Mouse (Mus musculus) C2C12 (cell line): ENCODE results near the gene Nrp2.

Experiments
- CTCF ChIP-seq: IDR thresholded peaks from one replicate; pipeline ENCODE4 v1.5.1; 2011; ENCODE audit not compliant: control insufficient read depth, insufficient read depth, insufficient read length
- MAX ChIP-seq: IDR thresholded peaks from one replicate; pipeline ENCODE4 v1.6.1; 2011; ENCODE audit warnings: mild to moderate bottlenecking, control low read depth
- MYOD1 ChIP-seq: IDR thresholded peaks from one replicate; pipeline ENCODE4 v1.6.1; 2011; ENCODE audit warnings: low read depth; ENCODE audit not compliant: control insufficient read depth, insufficient read length
- MYOG ChIP-seq: IDR thresholded peaks from one replicate; pipeline ENCODE4 v1.6.1; 2011; ENCODE audit not compliant: control insufficient read depth, insufficient read length; ENCODE audit errors: extremely low read depth
- USF1 ChIP-seq: IDR thresholded peaks from one replicate; pipeline ENCODE4 v1.6.1; 2011; ENCODE audit warnings: low read depth, mild to moderate bottlenecking, control low read depth, moderate library complexity

DNA sequence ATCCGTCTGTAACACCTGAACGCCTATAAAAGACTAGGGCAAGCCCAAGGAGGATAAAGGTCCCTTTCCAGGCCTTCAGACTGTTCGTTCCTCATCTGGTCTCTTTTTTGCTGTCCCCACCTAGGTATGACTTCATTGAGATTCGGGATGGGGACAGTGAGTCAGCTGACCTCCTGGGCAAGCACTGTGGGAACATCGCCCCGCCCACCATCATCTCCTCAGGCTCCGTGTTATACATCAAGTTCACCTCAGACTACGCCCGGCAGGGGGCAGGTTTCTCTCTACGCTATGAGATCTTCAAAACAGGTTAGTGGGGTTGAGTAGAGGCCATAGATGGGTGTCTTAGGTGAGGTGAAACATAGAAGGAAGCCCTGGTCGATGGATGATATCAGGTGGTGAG lies 35.1 kb downstream of the Nrp2 start:
- TF ChIP-seq CTCF: no peak
- no peak for TF ChIP-seq MYOG
- no peak for TF ChIP-seq MAX
- TF ChIP-seq USF1: no peak
- TF ChIP-seq MYOD1: no peak
